Mouse (Mus musculus): ENCODE measurements around the gene Cradd. TPM values are rescaled to one million over a fixed set of nuclear protein-coding genes. Genes with fewer than 3 reads are reported as not detected.

The Cradd gene
- polyA plus RNA-seq, 1 experiment from 2014 or later, result 11.7 TPM

GRCm38 (mm10) chr10:95330375-95331363 lies 6.7 kb upstream of the Cradd start:
- no peaks in the 10 kb centered on the region for H3K4me1 ChIP-seq (replicated peaks)
- H3K36me3 ChIP-seq, result no peaks in the 10 kb centered on the region
- 60% methylated on average over 9 of the region's 9 CpGs for WGBS
- no peak overlapping the region for H3K4me2 ChIP-seq
- no peaks in the 10 kb centered on the region for H3K9me3 ChIP-seq
- H3K9ac ChIP-seq, result no peak overlapping the region
- no peak overlapping the region for H3K27ac ChIP-seq
- peaks cover 8% of the 10 kb centered on the region; the same call in 1 of the 2 replicates for H3K27me3 ChIP-seq
- no peak overlapping the region for H3K4me3 ChIP-seq
- no peak for ATAC-seq (ENCODE audit: low FRiP score)

GRCm38 (mm10) chr10:95329884-95330283 lies 6.0 kb upstream of the Cradd start:
- 93% methylated on average over 1 of the region's 1 CpGs for WGBS
- no peaks in the 10 kb centered on the region for H3K4me1 ChIP-seq (replicated peaks)

GRCm38 (mm10) chr10:95324278-95324631 lies 322 bp upstream of the Cradd start:
- Histone ChIP-seq H3K4me2 (no peak overlapping the region), H3K4me3 (no peak overlapping the region), H3K9me3 (no peaks in the 10 kb centered on the region), H3K27ac (no peak overlapping the region), H3K9ac (no peak overlapping the region), H3K27me3 (0 out of 2 replicates have a peak, but pooled peaks cover 6% of the 10 kb centered on the region), H3K4me1 (replicated peaks) (peaks cover 16% of the 10 kb centered on the region), H3K36me3 (no peaks in the 10 kb centered on the region)
- ATAC-seq (ENCODE audit: low FRiP score), result peak; percentile 41
- 45% methylated on average over 1 of the region's 1 CpGs for WGBS

More at GRCm38 (mm10) chr10:95329884-95330283, 6.0 kb upstream of the Cradd start:
- H3K27ac ChIP-seq, result no peak overlapping the region
- ATAC-seq (ENCODE audit: low FRiP score), result no peak
- H3K36me3 ChIP-seq, result no peaks in the 10 kb centered on the region
- H3K4me3 ChIP-seq, result no peak overlapping the region
- H3K9me3 ChIP-seq, result no peaks in the 10 kb centered on the region
- H3K9ac ChIP-seq, result no peak overlapping the region
- H3K27me3 ChIP-seq, result peaks cover 8% of the 10 kb centered on the region; the same call in 1 of the 2 replicates
- no peak overlapping the region for H3K4me2 ChIP-seq

GRCm38 (mm10) chr10:95322076-95323070 lies 1.6 kb downstream of the Cradd start:
- WGBS, result 65% methylated on average over 20 of the region's 20 CpGs
- Histone ChIP-seq H3K27me3 (no peaks in the 10 kb centered on the region), H3K9ac (peak overlapping the region; percentile 79; the same call in 1 of the 2 replicates)

GRCm38 (mm10) chr10:95319001-95319400 lies 4.9 kb downstream of the Cradd start:
- Histone ChIP-seq H3K36me3 (no peaks in the 10 kb centered on the region), H3K4me3 (no peak overlapping the region), H3K9ac (no peak overlapping the region), H3K27ac (no peak overlapping the region), H3K27me3 (no peaks in the 10 kb centered on the region), H3K4me1 (replicated peaks) (peaks cover 31% of the 10 kb centered on the region), H3K4me2 (no peak overlapping the region), H3K9me3 (no peaks in the 10 kb centered on the region)
- WGBS, result 91% methylated on average over 13 of the region's 13 CpGs
- no peak for ATAC-seq (ENCODE audit: low FRiP score)

More at GRCm38 (mm10) chr10:95322076-95323070, 1.6 kb downstream of the Cradd start:
- Histone ChIP-seq H3K36me3 (no peaks in the 10 kb centered on the region), H3K4me3 (peak overlapping the region; percentile 50), H3K27ac (peak overlapping the region; percentile 93), H3K4me2 (peak overlapping the region; percentile 65), H3K9me3 (no peaks in the 10 kb centered on the region), H3K4me1 (replicated peaks) (peaks cover 16% of the 10 kb centered on the region)
- no peak for ATAC-seq (ENCODE audit: low FRiP score)

GRCm38 (mm10) chr10:95318392-95318708 lies 5.6 kb downstream of the Cradd start:
- no peak for ATAC-seq (ENCODE audit: low FRiP score)
- Histone ChIP-seq H3K4me3 (no peak overlapping the region), H3K27ac (no peak overlapping the region), H3K9me3 (no peaks in the 10 kb centered on the region), H3K36me3 (no peaks in the 10 kb centered on the region), H3K4me2 (no peak overlapping the region), H3K4me1 (replicated peaks) (peaks cover 31% of the 10 kb centered on the region), H3K27me3 (peaks cover 2% of the 10 kb centered on the region; the same call in 1 of the 2 replicates), H3K9ac (no peak overlapping the region)
- WGBS, result 91% methylated on average over 7 of the region's 7 CpGs

GRCm38 (mm10) chr10:95317581-95318391 lies 6.1 kb downstream of the Cradd start:
- Histone ChIP-seq H3K36me3 (no peaks in the 10 kb centered on the region), H3K9me3 (no peaks in the 10 kb centered on the region), H3K4me2 (no peak overlapping the region), H3K4me1 (replicated peaks) (peaks cover 29% of the 10 kb centered on the region), H3K27me3 (peaks cover 7% of the 10 kb centered on the region; the same call in 1 of the 2 replicates), H3K27ac (no peak overlapping the region), H3K4me3 (no peak overlapping the region), H3K9ac (no peak overlapping the region)
- no peak for ATAC-seq (ENCODE audit: low FRiP score)
- 92% methylated on average over 21 of the region's 21 CpGs for WGBS

- no peak for ATAC-seq (ENCODE audit: low FRiP score)
These were observed 6.8 kb downstream of the Cradd start for GRCm38 (mm10) chr10:95317091-95317490.

GRCm38 (mm10) chr10:95316675-95317074 lies 7.3 kb downstream of the Cradd start:
- H3K36me3 ChIP-seq, result no peaks in the 10 kb centered on the region
- H3K27ac ChIP-seq, result no peak overlapping the region
- peaks cover 25% of the 10 kb centered on the region for H3K4me1 ChIP-seq (replicated peaks)
- no peak overlapping the region for H3K4me2 ChIP-seq
- WGBS, result 82% methylated on average over 9 of the region's 9 CpGs
- H3K9ac ChIP-seq, result no peak overlapping the region
- H3K9me3 ChIP-seq, result no peaks in the 10 kb centered on the region
- peaks cover 7% of the 10 kb centered on the region; the same call in 1 of the 2 replicates for H3K27me3 ChIP-seq
- H3K4me3 ChIP-seq, result no peak overlapping the region
- no peak for ATAC-seq (ENCODE audit: low FRiP score)

More at GRCm38 (mm10) chr10:95317091-95317490, 6.8 kb downstream of the Cradd start:
- Histone ChIP-seq H3K9ac (no peak overlapping the region), H3K4me2 (no peak overlapping the region), H3K4me1 (replicated peaks) (peaks cover 25% of the 10 kb centered on the region), H3K27me3 (peaks cover 7% of the 10 kb centered on the region; the same call in 1 of the 2 replicates), H3K9me3 (no peaks in the 10 kb centered on the region), H3K27ac (no peak overlapping the region), H3K36me3 (no peaks in the 10 kb centered on the region), H3K4me3 (no peak overlapping the region)
- 90% methylated on average over 14 of the region's 14 CpGs for WGBS

GRCm38 (mm10) chr10:95315801-95316474 lies 8.0 kb downstream of the Cradd start:
- H3K4me1 ChIP-seq (replicated peaks), result peaks cover 32% of the 10 kb centered on the region
- H3K27me3 ChIP-seq, result peaks cover 7% of the 10 kb centered on the region; the same call in 1 of the 2 replicates
- no peak overlapping the region for H3K27ac ChIP-seq
- no peak overlapping the region for H3K9ac ChIP-seq
- H3K36me3 ChIP-seq, result no peaks in the 10 kb centered on the region
- no peaks in the 10 kb centered on the region for H3K9me3 ChIP-seq
- no peak overlapping the region for H3K4me3 ChIP-seq
- no peak overlapping the region for H3K4me2 ChIP-seq
- ATAC-seq (ENCODE audit: low FRiP score), result no peak
- 33% methylated on average over 19 of the region's 19 CpGs for WGBS

- H3K9ac ChIP-seq, result no peak overlapping the region
- H3K4me1 ChIP-seq (replicated peaks), result peaks cover 33% of the 10 kb centered on the region
- no peak overlapping the region for H3K4me3 ChIP-seq
- no peak overlapping the region for H3K27ac ChIP-seq
- H3K36me3 ChIP-seq, result no peaks in the 10 kb centered on the region
- 92% methylated on average over 11 of the region's 11 CpGs for WGBS
- peaks cover 7% of the 10 kb centered on the region; the same call in 1 of the 2 replicates for H3K27me3 ChIP-seq
- H3K9me3 ChIP-seq, result no peaks in the 10 kb centered on the region
- ATAC-seq (ENCODE audit: low FRiP score), result no peak
- no peak overlapping the region for H3K4me2 ChIP-seq
These were observed 8.6 kb downstream of the Cradd start for GRCm38 (mm10) chr10:95315321-95315720.
